Mouse (Mus musculus) midbrain, embryonic 13.5 days (tissue): ENCODE results near the gene Rhbdl1. TPM values are rescaled to one million over a fixed set of nuclear protein-coding genes. Genes with fewer than 3 reads are reported as not detected.

Experiments used
- ATAC-seq: fragments of 200-750 bp; cut with Nextera tagmentation; 2 replicates; pipeline ENCODE4 v1.8.0; 2017; ENCODE audit warnings: mild to moderate bottlenecking, moderate TSS enrichment, moderate library complexity
- H3K27ac ChIP-seq: fragments of 300-500 bp; sonication (generic); 2 replicates; pipeline ENCODE4 v1.5.1; 2015; ENCODE audit warnings: inconsistent platforms, mild to moderate bottlenecking, moderate library complexity
- H3K27me3 ChIP-seq: fragments of 300-500 bp; sonication (generic); 2 replicates; pipeline ENCODE4 v1.6.1; 2015; ENCODE audit warnings: mild to moderate bottlenecking, inconsistent platforms
- H3K36me3 ChIP-seq: fragments of 300-500 bp; sonication (generic); 2 replicates; pipeline ENCODE4 v1.6.1; 2015; ENCODE audit warnings: mild to moderate bottlenecking, inconsistent platforms
- H3K4me1 ChIP-seq: fragments of 300-500 bp; sonication (generic); replicated peaks from 2 replicates; pipeline ENCODE4 v1.6.1; 2015; ENCODE audit warnings: inconsistent platforms
- H3K4me2 ChIP-seq: fragments of 300-500 bp; sonication (generic); replicated peaks from 2 replicates; pipeline ENCODE4 v1.6.1; 2015; ENCODE audit warnings: moderate library complexity, mild to moderate bottlenecking, inconsistent platforms
- H3K4me3 ChIP-seq: fragments of 300-500 bp; sonication (generic); replicated peaks from 2 replicates; pipeline ENCODE4 v1.5.1; 2015; ENCODE audit warnings: mild to moderate bottlenecking, inconsistent platforms
- H3K9ac ChIP-seq: fragments of 300-500 bp; sonication (generic); replicated peaks from 2 replicates; pipeline ENCODE4 v1.6.1; 2015; ENCODE audit warnings: mild to moderate bottlenecking, inconsistent platforms
- H3K9me3 ChIP-seq: fragments of 300-500 bp; sonication (generic); 2 replicates; pipeline ENCODE4 v1.6.1; 2016; ENCODE audit warnings: mild to moderate bottlenecking, inconsistent platforms
- WGBS: fragments of 180-500 bp; shearing (Covaris S2); methylation state at CpG from one replicate; pipeline ENCODE4 v1.1.7; 2015; 5-methylcytosine and 5-hydroxymethylcytosine counted together
- microRNA-seq: library from miRNA; unstranded; fragments of <30 nt; microRNA quantifications from one replicate; pipeline ENCODE4, GENCODE M21; 2016
- polyA plus RNA-seq: library from polyadenylated mRNA; unstranded; fragments of >200 nt; fragmentation: Nextera tagmentation; extraction: Ambion mirVana; gene quantifications from 2 replicates; pipeline ENCODE4 v1.2.1, GENCODE M21; 2015

Gene Rhbdl1
- polyA plus RNA-seq, 1 experiment from 2014 or later: 18.1 TPM

DNA sequence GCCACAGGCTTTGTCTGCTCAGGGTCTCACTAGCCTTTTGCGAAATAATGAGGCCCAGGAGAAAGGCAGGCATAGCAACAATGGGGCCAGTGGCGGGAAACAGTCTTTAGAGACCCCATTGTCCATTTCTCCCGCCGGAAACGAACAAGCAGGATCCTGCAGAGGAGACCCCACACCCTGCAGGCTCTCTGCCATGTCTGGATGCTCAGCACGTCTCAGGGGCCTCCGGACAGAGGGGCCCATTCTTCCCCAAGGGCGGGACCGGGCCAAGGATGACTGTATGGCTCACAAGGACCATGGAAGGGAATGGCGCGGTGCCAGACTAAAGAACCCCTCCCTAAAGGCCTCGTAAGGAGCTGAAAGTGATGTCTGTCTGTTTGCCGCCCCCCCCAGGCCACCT lies 42.9 kb downstream of the Rhbdl1 start:
- 16% methylated on average over 13 of the region's 13 CpGs for WGBS
- Histone ChIP-seq H3K4me2 (peak overlapping the region; percentile 82), H3K4me3 (peak overlapping the region; percentile 64), H3K9me3 (no peaks in the 10 kb centered on the region), H3K36me3 (peaks cover 8% of the 10 kb centered on the region; the same call in 1 of the 2 replicates), H3K27ac (peak overlapping the region; percentile 91; the same call in 1 of the 2 replicates), H3K9ac (peak overlapping the region; percentile 71), H3K4me1 (peaks cover 61% of the 10 kb centered on the region), H3K27me3 (no peaks in the 10 kb centered on the region)
- ATAC-seq: no peak

DNA sequence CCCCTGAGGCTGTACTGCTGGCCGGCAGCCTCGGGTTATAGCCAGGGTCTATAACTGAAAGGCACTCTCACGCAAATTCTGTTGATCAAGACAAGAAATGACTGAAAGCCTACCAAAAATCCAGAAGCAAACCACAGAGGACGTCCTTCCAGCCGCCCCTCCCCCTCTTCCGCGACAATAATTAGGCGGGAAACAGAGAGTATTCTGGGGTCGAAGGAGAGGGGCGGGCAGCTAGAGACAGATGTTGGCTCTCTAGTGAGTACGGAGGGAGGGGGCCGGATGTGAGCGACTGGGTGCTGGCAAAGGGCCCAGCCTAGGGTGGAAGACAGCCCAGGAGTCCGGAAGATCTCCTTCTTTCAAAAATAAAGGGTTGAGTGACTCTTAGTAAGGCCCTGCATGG lies 44.5 kb downstream of the Rhbdl1 start, which contains the start of gene Fam173a:
Fam173a (minus strand) TSS at position 287 of the 400 bp plus-strand sequence.
- Histone ChIP-seq H3K4me1 (peaks cover 61% of the 10 kb centered on the region), H3K9me3 (no peaks in the 10 kb centered on the region), H3K4me3 (peak within 1 kb of the TSS; percentile 79), H3K27ac (peak within 1 kb of the TSS; percentile 91), H3K4me2 (peak within 1 kb of the TSS; percentile 82), H3K36me3 (peaks cover 18% of the 10 kb centered on the region), H3K9ac (peak within 1 kb of the TSS; percentile 81), H3K27me3 (no peaks in the 10 kb centered on the region)
- ATAC-seq: peak; percentile 53
- WGBS: 1% methylated on average over 14 of the region's 14 CpGs

DNA sequence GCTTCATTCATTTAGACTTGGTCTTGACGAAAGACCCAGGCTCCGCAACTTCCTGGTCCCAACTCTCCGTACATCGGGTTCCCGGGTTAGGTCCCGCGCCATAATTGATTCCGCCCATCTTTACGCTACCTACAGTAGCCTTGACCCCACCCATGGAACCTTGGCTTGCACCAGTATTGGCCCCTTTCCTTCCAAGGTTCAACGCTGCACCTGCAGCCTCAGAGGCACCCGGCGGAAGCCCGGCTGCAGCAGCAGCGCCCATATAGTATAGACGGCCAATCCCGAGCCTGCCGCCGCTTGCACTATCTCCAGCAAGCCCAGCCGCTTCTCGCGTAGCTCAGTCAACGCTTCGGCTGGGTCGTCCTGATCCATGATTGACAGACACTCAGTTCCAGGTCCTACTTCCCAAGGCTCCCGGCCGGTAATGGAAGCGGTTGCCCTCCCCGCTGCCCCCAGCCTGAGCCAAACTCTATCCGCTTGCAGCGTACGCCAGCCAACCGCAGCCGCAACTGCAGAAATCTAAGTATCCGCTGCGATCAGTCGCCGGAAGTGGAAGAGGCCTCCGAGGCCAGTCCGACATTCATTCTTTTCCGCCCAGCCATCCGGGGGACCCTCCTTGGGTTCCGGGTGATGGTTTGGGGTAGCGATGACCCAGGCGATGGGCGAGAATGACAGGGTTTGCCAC lies 45.1 kb downstream of the Rhbdl1 start:
- peak; percentile 73 for ATAC-seq
- H3K36me3 ChIP-seq: peaks cover 24% of the 10 kb centered on the region
- WGBS: under 1% methylated on average over 45 of the region's 45 CpGs
- H3K4me1 ChIP-seq: peaks cover 58% of the 10 kb centered on the region
- peak overlapping the region; percentile 79 for H3K4me3 ChIP-seq
- peak overlapping the region; percentile 81 for H3K9ac ChIP-seq
- no peaks in the 10 kb centered on the region for H3K9me3 ChIP-seq
- H3K4me2 ChIP-seq: peak overlapping the region; percentile 72
- peak overlapping the region; percentile 91 for H3K27ac ChIP-seq
- no peaks in the 10 kb centered on the region for H3K27me3 ChIP-seq

DNA sequence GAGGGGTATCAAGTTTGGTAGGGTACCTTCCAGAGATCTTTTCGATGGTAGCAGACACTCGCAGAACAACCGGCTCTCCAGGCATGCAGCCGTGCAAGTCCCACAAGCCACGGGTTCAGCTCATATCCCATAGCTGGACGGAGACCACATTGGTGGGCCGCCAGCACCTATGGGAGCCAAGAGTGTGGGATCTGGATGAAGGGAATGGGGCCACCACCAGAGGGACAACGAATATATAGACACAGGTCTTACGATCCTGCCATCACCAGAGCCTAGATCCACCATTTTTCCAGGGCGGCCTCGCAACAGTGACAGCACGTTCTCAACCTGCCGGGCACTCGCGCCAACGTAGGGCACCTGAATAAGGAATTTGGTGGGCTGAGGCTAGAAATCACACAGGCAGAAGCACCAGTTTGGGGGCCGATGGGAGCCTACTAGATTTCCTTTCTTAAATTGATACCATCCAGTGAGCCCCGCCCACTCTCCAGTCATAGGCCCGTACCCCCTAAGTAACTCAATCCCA lies 45.7 kb downstream of the Rhbdl1 start:
- WGBS: 30% methylated on average over 19 of the region's 19 CpGs
- ATAC-seq: no peak
- no peaks in the 10 kb centered on the region for H3K9me3 ChIP-seq
- H3K4me1 ChIP-seq: peaks cover 53% of the 10 kb centered on the region
- H3K4me2 ChIP-seq: peak overlapping the region; percentile 72
- peak overlapping the region; percentile 91 for H3K27ac ChIP-seq
- H3K27me3 ChIP-seq: no peaks in the 10 kb centered on the region
- H3K36me3 ChIP-seq: peaks cover 25% of the 10 kb centered on the region
- peak overlapping the region; percentile 79 for H3K4me3 ChIP-seq
- peak overlapping the region; percentile 81 for H3K9ac ChIP-seq

DNA sequence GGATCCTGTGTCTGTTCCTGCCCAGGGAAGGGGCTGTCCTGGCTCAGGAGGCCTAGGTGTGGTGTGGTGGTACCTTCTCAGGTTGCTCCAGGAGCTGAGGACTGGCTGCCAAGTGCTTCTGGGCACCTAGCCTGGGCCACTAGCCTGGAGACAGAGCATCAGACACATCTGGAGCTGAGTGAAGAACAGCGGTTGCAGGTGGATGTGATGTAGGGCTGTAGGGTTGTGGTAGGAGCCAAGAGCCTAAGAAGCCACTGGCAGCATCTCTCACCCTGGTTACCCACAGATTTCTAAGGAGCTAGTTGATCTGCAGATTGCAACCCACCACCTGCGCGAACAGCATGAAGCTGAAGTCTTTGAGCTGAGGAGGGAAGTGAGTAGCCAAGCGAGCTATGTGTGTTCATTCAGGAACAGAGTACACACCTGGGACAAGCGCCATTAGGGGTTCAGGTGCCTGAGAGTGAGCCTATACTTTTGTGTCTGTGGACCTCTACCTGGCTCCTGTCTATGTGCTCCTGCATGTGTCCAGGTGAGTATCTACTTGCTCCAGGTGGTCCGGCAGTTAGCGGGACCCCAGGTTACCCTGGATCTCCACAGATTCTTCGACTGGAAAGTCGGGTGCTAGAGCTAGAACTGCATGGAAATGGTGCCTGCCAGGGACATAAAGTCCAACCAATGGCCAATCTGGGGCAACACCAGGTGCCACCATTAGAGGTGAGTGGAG lies 50.2 kb downstream of the Rhbdl1 start:
- H3K4me3 ChIP-seq: no peak overlapping the region
- no peaks in the 10 kb centered on the region for H3K9me3 ChIP-seq
- H3K4me2 ChIP-seq: no peak overlapping the region
- H3K9ac ChIP-seq: no peak overlapping the region
- no peak for ATAC-seq
- WGBS: 89% methylated on average over 9 of the region's 9 CpGs
- H3K4me1 ChIP-seq: peaks cover 40% of the 10 kb centered on the region
- H3K27ac ChIP-seq: no peak overlapping the region
- no peaks in the 10 kb centered on the region for H3K27me3 ChIP-seq
- peaks cover 48% of the 10 kb centered on the region for H3K36me3 ChIP-seq

DNA sequence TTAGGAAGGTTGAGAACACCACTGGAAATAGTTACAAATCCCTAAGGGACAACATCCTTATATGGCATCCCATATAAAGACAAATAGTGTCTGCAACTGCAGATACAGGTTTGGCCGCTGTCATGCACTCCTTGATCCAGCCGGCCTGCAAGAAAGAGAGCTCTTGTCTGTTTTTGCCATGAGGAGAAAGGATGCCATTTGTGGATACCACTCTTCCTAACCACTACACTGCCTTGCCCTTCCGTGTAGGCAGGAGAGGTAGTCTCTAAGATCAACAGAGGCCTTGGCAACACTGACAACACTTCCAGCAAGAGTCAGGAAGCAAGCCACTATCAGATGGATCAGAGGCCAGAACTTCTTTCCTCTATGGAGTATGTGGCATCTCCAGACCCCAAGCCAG lies 50.8 kb downstream of the Rhbdl1 start, which contains the start of gene Ccdc78:
Ccdc78 (plus strand) TSS at position 301 of the 400 bp plus-strand sequence.
- Histone ChIP-seq H3K4me1 (peaks cover 36% of the 10 kb centered on the region), H3K36me3 (peaks cover 54% of the 10 kb centered on the region), H3K27ac (peak within 1 kb of the TSS; percentile 77), H3K4me2 (peak within 1 kb of the TSS; percentile 82), H3K9ac (peak within 1 kb of the TSS; percentile 84), H3K9me3 (no peaks in the 10 kb centered on the region), H3K27me3 (no peaks in the 10 kb centered on the region), H3K4me3 (peak within 1 kb of the TSS; percentile 69)
- WGBS: 88% methylated on average over 3 of the region's 3 CpGs
- ATAC-seq: no peak

DNA sequence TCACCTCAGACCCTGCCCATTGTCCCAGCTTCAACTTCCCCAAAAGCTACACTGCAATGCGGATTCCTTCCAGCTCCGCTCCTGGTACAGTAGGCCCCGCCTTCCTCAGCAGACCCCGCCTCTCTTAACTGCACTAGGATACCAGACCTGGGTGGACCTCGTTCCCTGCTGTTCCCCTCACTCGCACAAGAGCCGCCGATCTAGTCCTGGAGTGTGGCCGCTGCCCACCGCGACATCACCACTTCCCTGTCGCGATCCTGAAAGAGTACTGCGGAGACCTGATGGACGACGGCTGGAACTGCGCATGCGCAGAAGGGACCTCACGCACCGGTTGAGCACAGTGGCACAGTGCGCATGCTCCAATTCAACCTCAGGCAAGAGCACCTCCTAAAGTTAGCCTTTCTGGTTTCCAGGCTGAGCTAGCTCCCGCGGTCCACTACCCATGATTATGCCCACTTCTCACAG lies 51.8 kb downstream of the Rhbdl1 start, which contains the start of gene Haghl:
Haghl (minus strand) TSS at position 393 of the 465 bp plus-strand sequence.
- Histone ChIP-seq H3K9ac (peak within 1 kb of the TSS; percentile 84), H3K27me3 (no peaks in the 10 kb centered on the region), H3K4me2 (peak within 1 kb of the TSS; percentile 82), H3K4me1 (peaks cover 26% of the 10 kb centered on the region), H3K4me3 (peak within 1 kb of the TSS; percentile 69), H3K27ac (peak within 1 kb of the TSS; percentile 77), H3K9me3 (no peaks in the 10 kb centered on the region), H3K36me3 (peaks cover 64% of the 10 kb centered on the region)
- ATAC-seq: peak; percentile 87
- WGBS: under 1% methylated on average over 23 of the region's 23 CpGs

Small RNAs within 50 kb of the gene (microRNA-seq; reads per million reads assigned to microRNA genes)
- not detected for gene Mir3082

Other genes starting within 250 kb of the Rhbdl1 start
- gene Gng13, start 120.1 kb downstream of the Rhbdl1 start, polyA plus RNA-seq: 0.73 and 0.78 TPM in 2 replicates
- 12.8 and 14.1 TPM in 2 replicates for gene Chtf18, start 109.9 kb downstream of the Rhbdl1 start, polyA plus RNA-seq
- gene Rpusd1, start 109.6 kb downstream of the Rhbdl1 start, polyA plus RNA-seq: 23.2 and 24.1 TPM in 2 replicates
- not detected in 2 replicates for gene Mslnl, start 101.3 kb downstream of the Rhbdl1 start, polyA plus RNA-seq
- gene Msln, start 82.9 kb downstream of the Rhbdl1 start, polyA plus RNA-seq: not detected in 2 replicates
- gene Narfl, start 63.5 kb downstream of the Rhbdl1 start, polyA plus RNA-seq: 28.0 and 29.6 TPM in 2 replicates
- gene Haghl, start 51.6 kb downstream of the Rhbdl1 start, polyA plus RNA-seq: 137 and 157 TPM in 2 replicates
- gene Ccdc78, start 50.7 kb downstream of the Rhbdl1 start, polyA plus RNA-seq: 0.31 and 0.42 TPM in 2 replicates
- 89.8 and 93.0 TPM in 2 replicates for gene Fam173a, start 44.4 kb downstream of the Rhbdl1 start, polyA plus RNA-seq
- gene AC134908.4, start 41.6 kb downstream of the Rhbdl1 start, polyA plus RNA-seq: not detected in 2 replicates
- 32.1 and 36.6 TPM in 2 replicates for gene Metrn, start 40.2 kb downstream of the Rhbdl1 start, polyA plus RNA-seq
- 32.4 and 35.2 TPM in 2 replicates for gene Fbxl16, start 28.2 kb downstream of the Rhbdl1 start, polyA plus RNA-seq
- 31.1 and 31.2 TPM in 2 replicates for gene Wdr24, start 13.7 kb downstream of the Rhbdl1 start, polyA plus RNA-seq
- gene Jmjd8, start 8.4 kb downstream of the Rhbdl1 start, polyA plus RNA-seq: 72.8 and 74.6 TPM in 2 replicates
- gene Stub1, start 3.9 kb downstream of the Rhbdl1 start, polyA plus RNA-seq: 314 and 316 TPM in 2 replicates
- gene Gm20683, start 4.5 kb upstream of the Rhbdl1 start, polyA plus RNA-seq: 7.5 and 8.0 TPM in 2 replicates
- gene Rhot2, start 7.6 kb upstream of the Rhbdl1 start, polyA plus RNA-seq: 15.6 and 16.4 TPM in 2 replicates
- gene Wdr90, start 24.2 kb upstream of the Rhbdl1 start, polyA plus RNA-seq: 20.1 and 22.4 TPM in 2 replicates
- gene Mcrip2, start 31.5 kb upstream of the Rhbdl1 start, polyA plus RNA-seq: 8.0 and 10.4 TPM in 2 replicates
- 69.7 and 75.4 TPM in 2 replicates for gene Mettl26, start 37.8 kb upstream of the Rhbdl1 start, polyA plus RNA-seq
- 0.61 and 0.70 TPM in 2 replicates for gene Wfikkn1, start 43.6 kb upstream of the Rhbdl1 start, polyA plus RNA-seq
- 44.3 and 47.1 TPM in 2 replicates for gene Rab40c, start 82.4 kb upstream of the Rhbdl1 start, polyA plus RNA-seq
- gene Pigq, start 107.6 kb upstream of the Rhbdl1 start, polyA plus RNA-seq: 56.9 and 58.0 TPM in 2 replicates
- 0.12 TPM in 1 of 2 replicates, not detected in the other for gene Nhlrc4, start 107.7 kb upstream of the Rhbdl1 start, polyA plus RNA-seq
- gene A930017K11Rik, start 115.3 kb upstream of the Rhbdl1 start, polyA plus RNA-seq: 0.48 and 0.62 TPM in 2 replicates
- 19.1 and 21.1 TPM in 2 replicates for gene Capn15, start 148.5 kb upstream of the Rhbdl1 start, polyA plus RNA-seq
- 27.6 and 35.0 TPM in 2 replicates for gene Rab11fip3, start 232.3 kb upstream of the Rhbdl1 start, polyA plus RNA-seq